Mouse (Mus musculus): ENCODE results near the gene Tnk2. TPM values are rescaled to one million over a fixed set of nuclear protein-coding genes. Genes with fewer than 3 reads are reported as not detected.
A peak's percentile ranks its signal among the peaks of the same experiment; 100 is the strongest.
"Not testable (repeated sequence)": the region's sequence is repeated elsewhere in the genome, so short reads cannot be mapped to it uniquely, and the experiment has no call there.

Gene Tnk2
- polyA plus RNA-seq, 1 experiment from 2014 or later, result 12.8 TPM

DNA sequence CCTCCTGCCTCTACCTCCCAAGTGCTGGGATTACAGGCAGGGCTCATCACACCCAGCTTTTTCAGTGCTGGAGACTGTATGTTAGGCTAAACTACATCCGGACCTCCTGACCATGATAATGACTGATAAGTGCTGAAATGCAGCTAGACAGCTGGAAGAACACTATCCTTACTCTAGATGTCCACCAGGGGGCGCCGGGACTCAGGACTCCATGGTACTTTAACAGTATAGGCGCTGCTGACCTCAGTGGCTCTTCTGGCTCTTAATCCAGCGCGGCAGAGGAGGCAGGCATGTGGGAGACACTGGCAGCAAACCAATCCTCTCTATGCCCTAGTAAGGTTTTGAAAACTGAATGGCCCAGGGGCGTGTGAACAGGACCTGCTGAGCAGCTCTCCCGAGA is 5.2 kb upstream of the Tnk2 start:
- Histone ChIP-seq H3K27ac (no peak overlapping the region), H3K4me3 (no peak overlapping the region), H3K9ac (peak overlapping the region; percentile 9; the same call in 1 of the 2 replicates), H3K4me2 (replicated peaks) (no peak overlapping the region), H3K9me3 (no peaks in the 10 kb centered on the region), H3K36me3 (no peaks in the 10 kb centered on the region), H3K27me3 (no peaks in the 10 kb centered on the region), H3K4me1 (peaks cover 8% of the 10 kb centered on the region)
- peak; percentile 42; the same call in 1 of the 2 replicates for ATAC-seq (ENCODE audit: low FRiP score, low read depth)
- 13% methylated on average over 8 of the region's 8 CpGs for WGBS

DNA sequence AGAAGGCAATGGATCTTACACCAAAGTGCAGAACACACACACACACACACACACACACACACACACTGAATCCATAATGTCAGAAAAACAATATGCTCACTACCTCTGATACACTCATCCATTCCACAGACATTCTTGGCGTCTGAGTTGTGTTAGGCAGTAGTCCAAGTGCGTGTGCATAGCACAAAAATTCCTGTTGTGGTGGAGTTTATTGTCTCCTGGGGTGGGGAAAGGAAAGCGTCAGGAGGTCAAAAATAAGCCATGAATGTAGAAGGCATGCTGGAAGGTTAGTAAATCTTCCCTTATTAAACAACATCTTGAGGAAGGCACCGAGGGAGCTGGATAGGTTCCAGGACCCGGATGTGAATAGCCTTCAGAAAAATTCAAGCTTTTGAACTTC is 3.6 kb upstream of the Tnk2 start:
- no peak; the same call in 1 of the 2 replicates for ATAC-seq (ENCODE audit: low FRiP score, low read depth)
- no peak overlapping the region for H3K9ac ChIP-seq
- no peak overlapping the region for H3K4me3 ChIP-seq
- no peaks in the 10 kb centered on the region for H3K9me3 ChIP-seq
- 45% methylated on average over 5 of the region's 5 CpGs for WGBS
- no peak overlapping the region for H3K27ac ChIP-seq
- H3K36me3 ChIP-seq, result no peaks in the 10 kb centered on the region
- no peak overlapping the region for H3K4me2 ChIP-seq (replicated peaks)
- H3K27me3 ChIP-seq, result no peaks in the 10 kb centered on the region
- H3K4me1 ChIP-seq, result peaks cover 13% of the 10 kb centered on the region

GRCm38 (mm10) chr16:32640683-32641082 is 3.0 kb upstream of the Tnk2 start:
- H3K4me2 ChIP-seq (replicated peaks); H3K27me3 ChIP-seq; H3K36me3 ChIP-seq; H3K4me3 ChIP-seq; ATAC-seq (ENCODE audit: low FRiP score, low read depth); H3K9me3 ChIP-seq; H3K9ac ChIP-seq: not testable (repeated sequence)
- WGBS, result 67% methylated on average over 2 of the region's 2 CpGs
- Histone ChIP-seq H3K27ac (peak overlapping the region; percentile 10; the same call in 1 of the 2 replicates), H3K4me1 (peaks cover 19% of the 10 kb centered on the region)

DNA sequence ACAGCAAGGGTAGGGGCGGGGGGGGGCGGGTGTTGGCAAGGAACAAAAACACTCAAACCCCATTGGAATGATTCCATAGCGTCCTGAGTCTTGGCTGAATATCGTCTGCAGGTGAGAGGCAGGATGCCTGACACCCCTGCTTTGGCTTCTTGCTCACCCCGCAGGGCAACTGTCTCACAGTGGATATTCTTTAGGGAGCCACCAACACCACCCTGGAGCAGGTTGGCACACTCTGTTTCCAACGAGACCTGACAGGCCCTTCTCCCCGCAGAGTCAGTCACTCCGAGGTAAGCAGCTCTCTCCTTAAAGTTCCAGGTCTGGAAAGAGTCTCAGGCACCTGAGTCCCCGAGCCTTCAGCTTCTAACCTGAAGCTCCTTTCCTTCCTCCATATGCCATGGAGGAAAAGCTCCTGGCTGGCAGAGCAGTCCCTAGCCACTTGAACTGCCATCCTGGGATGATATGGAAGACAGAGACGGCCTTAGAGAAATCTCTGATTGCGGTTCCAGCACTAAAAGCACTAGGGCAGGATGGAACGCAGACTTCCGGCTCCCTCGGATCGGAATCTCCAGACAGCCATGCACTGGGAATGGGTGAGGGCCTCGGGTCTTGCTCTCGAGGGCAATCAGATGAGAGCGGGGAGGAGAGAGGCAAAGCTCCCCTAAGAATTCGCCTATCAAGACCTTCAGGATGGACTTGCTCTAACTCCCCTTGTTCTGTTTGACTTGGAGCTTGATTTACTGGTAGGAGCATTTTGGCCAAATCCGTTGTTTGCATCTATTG is 2.0 kb upstream of the Tnk2 start:
- Histone ChIP-seq H3K4me2 (replicated peaks) (no peak overlapping the region), H3K9ac (no peak overlapping the region), H3K27me3 (no peaks in the 10 kb centered on the region), H3K36me3 (no peaks in the 10 kb centered on the region), H3K27ac (peak overlapping the region; percentile 52; the same call in 1 of the 2 replicates), H3K4me3 (no peak overlapping the region), H3K9me3 (no peaks in the 10 kb centered on the region), H3K4me1 (peaks cover 28% of the 10 kb centered on the region)
- WGBS, result 63% methylated on average over 20 of the region's 20 CpGs
- no peak for ATAC-seq (ENCODE audit: low FRiP score, low read depth)

- Histone ChIP-seq H3K27me3 (no peaks in the 10 kb centered on the region), H3K9ac (no peak overlapping the region), H3K27ac (no peak overlapping the region; the same call in 1 of the 2 replicates), H3K4me1 (peaks cover 28% of the 10 kb centered on the region), H3K36me3 (no peaks in the 10 kb centered on the region), H3K9me3 (no peaks in the 10 kb centered on the region), H3K4me3 (no peak overlapping the region), H3K4me2 (replicated peaks) (no peak overlapping the region)
- no peak for ATAC-seq (ENCODE audit: low FRiP score, low read depth)
- WGBS, result 71% methylated on average over 13 of the region's 13 CpGs
Measured at GRCm38 (mm10) chr16:32642280-32642679, 1.4 kb upstream of the Tnk2 start.

GRCm38 (mm10) chr16:32644069-32644800 is 561 bp downstream of the Tnk2 start:
- Histone ChIP-seq H3K27me3 (no peaks in the 10 kb centered on the region), H3K9ac (peak overlapping the region; percentile 95), H3K4me1 (peaks cover 28% of the 10 kb centered on the region), H3K36me3 (no peaks in the 10 kb centered on the region), H3K4me3 (peak overlapping the region; percentile 92), H3K27ac (peak overlapping the region; percentile 92), H3K4me2 (replicated peaks) (peak overlapping the region; percentile 76), H3K9me3 (no peaks in the 10 kb centered on the region)
- peak; percentile 77 for ATAC-seq (ENCODE audit: low FRiP score, low read depth)
- under 1% methylated on average over 61 of the region's 82 CpGs for WGBS

GRCm38 (mm10) chr16:32644801-32645170 is 1.1 kb downstream of the Tnk2 start:
- Histone ChIP-seq H3K4me1 (peaks cover 27% of the 10 kb centered on the region), H3K4me2 (replicated peaks) (peak overlapping the region; percentile 76), H3K27me3 (no peaks in the 10 kb centered on the region), H3K9me3 (no peaks in the 10 kb centered on the region), H3K4me3 (peak overlapping the region; percentile 92), H3K36me3 (no peaks in the 10 kb centered on the region), H3K27ac (peak overlapping the region; percentile 92), H3K9ac (peak overlapping the region; percentile 95)
- WGBS, result 15% methylated on average over 12 of the region's 12 CpGs
- no peak for ATAC-seq (ENCODE audit: low FRiP score, low read depth)

DNA sequence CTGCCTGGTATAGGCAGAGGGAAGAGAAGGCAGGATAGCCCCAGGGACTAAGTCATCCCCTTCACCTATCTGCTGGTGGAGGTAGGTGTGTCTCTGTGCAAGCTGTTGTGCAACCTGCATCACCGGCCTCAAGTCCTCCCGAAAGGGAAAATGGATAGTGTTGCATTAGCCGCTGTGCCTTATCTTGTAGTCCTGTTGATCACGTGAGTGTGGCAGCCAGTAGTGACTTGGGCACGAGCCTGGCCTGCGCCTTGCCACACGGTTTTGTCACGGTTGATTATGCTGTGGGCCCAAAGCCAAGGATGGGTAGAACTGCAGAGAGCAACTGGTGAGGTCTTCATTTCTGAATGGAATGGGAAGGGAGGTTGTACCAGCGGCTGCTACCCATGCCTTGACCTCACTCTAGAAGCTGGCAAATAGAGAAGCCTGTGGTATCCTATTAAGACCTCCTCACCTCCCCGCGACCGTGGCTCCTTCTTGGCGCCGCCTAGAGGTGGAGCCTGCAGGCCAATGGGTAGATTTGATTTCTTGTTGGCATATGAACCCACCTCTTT is 1.8 kb downstream of the Tnk2 start:
- Histone ChIP-seq H3K9ac (peak overlapping the region; percentile 95), H3K4me1 (peaks cover 20% of the 10 kb centered on the region), H3K9me3 (no peaks in the 10 kb centered on the region), H3K27me3 (no peaks in the 10 kb centered on the region), H3K36me3 (no peaks in the 10 kb centered on the region), H3K27ac (0 out of 2 replicates have a peak overlapping the region, but pooled peaks have one; percentile 33), H3K4me2 (replicated peaks) (peak overlapping the region; percentile 76), H3K4me3 (peak overlapping the region; percentile 92)
- WGBS, result 26% methylated on average over 14 of the region's 14 CpGs
- no peak for ATAC-seq (ENCODE audit: low FRiP score, low read depth)

GRCm38 (mm10) chr16:32646014-32646413 is 2.3 kb downstream of the Tnk2 start:
- H3K27ac ChIP-seq, result no peak overlapping the region
- peaks cover under 1% of the 10 kb centered on the region; the same call in 1 of the 2 replicates for H3K36me3 ChIP-seq
- H3K9ac ChIP-seq, result peak overlapping the region; percentile 43; the same call in 1 of the 2 replicates
- H3K9me3 ChIP-seq, result no peaks in the 10 kb centered on the region
- peaks cover 20% of the 10 kb centered on the region for H3K4me1 ChIP-seq
- no peaks in the 10 kb centered on the region for H3K27me3 ChIP-seq
- H3K4me3 ChIP-seq, result peak overlapping the region; percentile 92
- ATAC-seq (ENCODE audit: low FRiP score, low read depth), result no peak
- peak overlapping the region; percentile 76 for H3K4me2 ChIP-seq (replicated peaks)
- 89% methylated on average over 9 of the region's 9 CpGs for WGBS

DNA sequence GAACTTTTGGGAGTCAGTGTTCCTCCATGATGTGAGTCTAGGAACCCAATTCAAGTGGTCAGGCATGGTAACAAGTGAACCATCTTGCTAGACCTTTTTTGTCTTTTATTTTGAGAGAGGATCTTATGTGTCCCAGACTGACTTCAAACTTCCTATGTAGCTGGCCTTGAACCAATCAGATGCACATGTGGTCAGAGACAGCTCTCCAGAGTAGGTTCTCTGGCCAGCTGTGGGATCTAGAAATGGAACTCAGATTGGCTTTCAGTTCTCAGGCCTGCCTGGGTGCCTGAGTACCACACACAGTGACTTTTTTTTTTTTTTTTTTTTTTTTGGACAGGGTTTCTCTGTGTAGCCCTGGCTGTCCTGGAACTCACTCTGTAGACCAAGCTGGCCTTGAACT is 4.0 kb downstream of the Tnk2 start:
- Histone ChIP-seq H3K4me2 (replicated peaks) (no peak overlapping the region), H3K27ac (no peak overlapping the region), H3K9ac (no peak overlapping the region), H3K4me1 (peaks cover 20% of the 10 kb centered on the region), H3K36me3 (peaks cover 4% of the 10 kb centered on the region; the same call in 1 of the 2 replicates), H3K27me3 (no peaks in the 10 kb centered on the region), H3K9me3 (no peaks in the 10 kb centered on the region), H3K4me3 (no peak overlapping the region)
- ATAC-seq (ENCODE audit: low FRiP score, low read depth), result no peak

GRCm38 (mm10) chr16:32650461-32650860 is 6.8 kb downstream of the Tnk2 start:
- no peaks in the 10 kb centered on the region for H3K27me3 ChIP-seq
- H3K9ac ChIP-seq, result no peak overlapping the region
- H3K27ac ChIP-seq, result no peak overlapping the region
- peaks cover 4% of the 10 kb centered on the region; the same call in 1 of the 2 replicates for H3K36me3 ChIP-seq
- no peaks in the 10 kb centered on the region for H3K9me3 ChIP-seq
- no peak overlapping the region for H3K4me2 ChIP-seq (replicated peaks)
- peaks cover 13% of the 10 kb centered on the region for H3K4me1 ChIP-seq
- no peak for ATAC-seq (ENCODE audit: low FRiP score, low read depth)
- H3K4me3 ChIP-seq, result no peak overlapping the region

DNA sequence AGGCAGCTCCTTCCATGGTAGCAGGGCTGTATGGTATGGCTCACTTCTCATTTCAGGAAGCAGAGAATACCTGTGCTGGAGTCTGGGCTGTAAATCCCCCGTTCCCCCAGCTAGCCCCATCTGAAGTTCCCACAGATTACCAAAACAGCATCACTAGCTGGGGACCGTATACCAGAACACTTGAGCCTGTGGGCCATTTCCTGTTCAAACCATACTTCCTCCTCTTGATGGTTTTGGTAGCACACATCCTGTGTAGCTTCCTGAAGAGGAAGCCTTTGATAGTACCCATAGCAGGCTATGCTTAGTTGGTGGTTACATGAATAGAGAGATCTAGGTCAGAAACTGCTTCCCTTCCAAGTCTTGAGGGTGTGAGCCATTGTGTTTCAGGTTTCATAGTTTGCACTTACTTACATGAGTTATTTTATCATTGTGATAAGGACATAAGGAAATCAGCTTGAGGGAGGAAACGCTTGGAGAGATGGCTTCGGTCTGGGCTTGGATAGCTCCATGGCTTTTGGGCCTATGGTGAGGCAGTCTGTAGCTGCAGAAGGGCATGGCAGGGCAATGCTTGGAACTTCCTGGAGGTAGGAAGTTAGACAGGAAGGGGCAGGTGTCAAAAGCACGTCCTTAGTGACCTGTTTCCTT is 7.4 kb downstream of the Tnk2 start:
- H3K4me3 ChIP-seq, result no peak overlapping the region
- H3K4me1 ChIP-seq, result peaks cover 9% of the 10 kb centered on the region
- no peak for ATAC-seq (ENCODE audit: low FRiP score, low read depth)
- 82% methylated on average over 5 of the region's 5 CpGs for WGBS
- H3K4me2 ChIP-seq (replicated peaks), result no peak overlapping the region
- no peaks in the 10 kb centered on the region for H3K9me3 ChIP-seq
- no peak overlapping the region for H3K27ac ChIP-seq
- H3K9ac ChIP-seq, result no peak overlapping the region
- H3K27me3 ChIP-seq, result no peaks in the 10 kb centered on the region
- H3K36me3 ChIP-seq, result peaks cover 4% of the 10 kb centered on the region; the same call in 1 of the 2 replicates

Measured in limb, embryonic 13.5 days (tissue).